Mouse (Mus musculus) kidney, adult 2 months (tissue): ENCODE data around the gene Hspb3.

Experiments used
- CTCF ChIP-seq: fragments of 200-500 bp; conservative IDR thresholded peaks from 2 replicates; pipeline ENCODE4 v1.5.1; 2011; ENCODE audit warnings: low read depth, mild to moderate bottlenecking, control low read depth, low read length, moderate library complexity, mixed read lengths; ENCODE audit not compliant: insufficient read depth, insufficient read length
- POLR2A ChIP-seq: fragments of 200-500 bp; IDR thresholded peaks from one replicate; pipeline ENCODE4 v1.6.1; 2011; ENCODE audit warnings: low read depth, low read length, control low read depth

GRCm38 (mm10) chr13:113656639-113657038, 6.8 kb downstream of the Hspb3 start:
- no peak for TF ChIP-seq POLR2A
- TF ChIP-seq CTCF, result no peak
